Mouse (Mus musculus): ENCODE measurements at regions not wholly inside any gene's neighbourhood (a gene's known extent, or its start where the extent isn't known, plus 50 kb on each side); places are given as distances from the start of the nearest gene placed in this dataset.

DNA sequence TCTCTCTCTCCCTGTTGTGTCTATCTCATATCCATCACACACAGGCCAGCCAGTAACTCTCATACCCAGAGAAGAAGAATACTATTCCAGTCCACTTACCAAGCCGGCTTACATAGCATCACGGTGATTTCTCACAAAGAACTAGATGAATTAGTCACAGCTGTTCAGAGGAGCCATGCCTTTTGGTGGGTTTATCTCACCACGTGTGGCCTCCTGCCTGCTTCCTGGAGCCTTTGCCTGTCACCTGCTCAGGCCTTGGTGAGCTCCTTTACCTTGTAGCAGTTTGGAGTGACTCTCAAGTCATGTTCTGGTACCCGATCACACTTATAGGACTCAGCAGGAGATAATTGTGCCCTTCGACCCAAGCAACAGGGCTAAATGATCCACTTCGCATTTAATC is 331.2 kb upstream of the Prickle1 start:
- H3K4me1 ChIP-seq (ENCODE audit: control insufficient read depth, insufficient read depth, low read length) = no peaks in the 10 kb centered on the region
- no peaks in the 10 kb centered on the region for H3K27me3 ChIP-seq (ENCODE audit: control insufficient read depth, insufficient read depth, low read length, poor library complexity, severe bottlenecking)
- H3K36me3 ChIP-seq (ENCODE audit: control insufficient read depth, insufficient read depth, low read length, poor library complexity, severe bottlenecking) = no peaks in the 10 kb centered on the region
- no peak overlapping the region for H3K4me3 ChIP-seq (ENCODE audit: low read depth, low read length)
- TF ChIP-seq CTCF (IDR thresholded peaks at IDR 0.05; ENCODE audit: low read depth, low read length) = no peak
- no peak for TF ChIP-seq EP300 (IDR thresholded peaks at IDR 0.05; ENCODE audit: insufficient read depth, low read depth, low read length)
- TF ChIP-seq POLR2A (IDR thresholded peaks at IDR 0.05; ENCODE audit: insufficient read depth, low read length) = no peak
- no peaks in the 10 kb centered on the region for H3K9me3 ChIP-seq (replicated peaks; ENCODE audit: control insufficient read depth, insufficient read depth, low read length, poor library complexity, severe bottlenecking)
- no peak overlapping the region for H3K27ac ChIP-seq (ENCODE audit: insufficient read depth, low read length)
- no peak overlapping the region for H3K9ac ChIP-seq (ENCODE audit: low read depth, poor library complexity, severe bottlenecking)

DNA sequence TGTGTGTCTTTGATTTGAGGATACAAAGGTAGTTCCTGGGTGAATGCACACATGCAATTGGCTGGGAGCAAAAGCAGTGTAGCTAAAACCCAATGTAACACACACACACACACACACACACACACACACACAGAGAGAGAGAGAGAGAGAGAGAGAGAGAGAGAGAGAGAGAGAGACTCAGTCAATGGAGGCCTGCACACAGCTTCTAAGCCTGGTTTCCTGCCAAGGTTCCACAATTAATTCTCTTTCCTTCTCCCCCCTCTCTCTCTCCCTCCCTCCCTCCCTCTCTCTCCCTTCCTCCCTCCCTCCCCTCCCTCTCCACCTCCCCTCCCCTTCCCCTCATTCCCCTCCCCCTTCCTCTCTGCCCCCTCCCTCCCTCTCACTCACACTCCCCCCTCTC is 330.6 kb upstream of the Prickle1 start:
- TF ChIP-seq POLR2A (IDR thresholded peaks at IDR 0.05; ENCODE audit: insufficient read depth, low read length) = no peak
- Histone ChIP-seq H3K27me3 (ENCODE audit: control insufficient read depth, insufficient read depth, low read length, poor library complexity, severe bottlenecking) (no peaks in the 10 kb centered on the region), H3K4me1 (ENCODE audit: control insufficient read depth, insufficient read depth, low read length) (no peaks in the 10 kb centered on the region), H3K9me3 (replicated peaks; ENCODE audit: control insufficient read depth, insufficient read depth, low read length, poor library complexity, severe bottlenecking) (no peaks in the 10 kb centered on the region), H3K36me3 (ENCODE audit: control insufficient read depth, insufficient read depth, low read length, poor library complexity, severe bottlenecking) (no peaks in the 10 kb centered on the region), H3K9ac (ENCODE audit: low read depth, poor library complexity, severe bottlenecking) (no peak overlapping the region), H3K27ac (ENCODE audit: insufficient read depth, low read length) (no peak overlapping the region), H3K4me3 (ENCODE audit: low read depth, low read length) (no peak overlapping the region)

DNA sequence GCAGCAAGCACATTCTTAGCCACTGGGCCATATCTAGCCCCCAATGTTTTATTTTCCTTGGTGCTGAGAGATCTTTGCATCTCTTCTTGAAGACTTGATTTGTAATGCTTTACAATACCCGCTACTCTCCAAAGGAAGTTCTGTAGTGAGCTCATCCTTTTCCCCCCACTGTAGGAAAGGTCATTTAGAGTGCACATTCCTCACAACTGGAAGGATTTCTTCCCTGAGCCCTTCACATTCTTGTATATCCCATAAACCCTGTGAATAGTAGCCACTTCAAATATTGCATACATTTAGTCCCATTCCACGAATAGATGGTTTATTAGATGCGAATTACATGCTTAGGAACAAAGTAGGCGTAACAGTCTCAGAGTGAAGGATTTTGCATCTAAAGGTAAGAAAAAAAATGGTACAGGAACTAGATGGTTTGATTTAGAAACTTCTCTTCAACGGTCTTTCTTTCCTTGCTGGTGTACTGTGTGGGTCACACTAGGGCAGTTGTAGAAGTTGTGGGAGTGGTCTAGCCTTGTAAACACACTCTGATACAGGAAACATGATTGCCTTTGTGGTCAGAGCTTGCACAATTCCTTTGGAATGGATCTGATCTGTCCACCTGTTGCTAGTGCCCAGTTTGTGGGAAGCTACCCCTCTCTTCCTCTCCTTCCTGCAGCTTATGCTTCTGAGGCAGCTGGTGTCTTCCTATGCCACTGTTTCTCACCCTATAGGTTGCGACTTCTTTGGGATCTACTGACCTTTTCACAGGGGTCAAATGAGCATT is 326.0 kb upstream of the Prickle1 start:
- Histone ChIP-seq H3K4me3 (ENCODE audit: low read depth, low read length) (no peak overlapping the region), H3K4me1 (ENCODE audit: control insufficient read depth, insufficient read depth, low read length) (no peaks in the 10 kb centered on the region), H3K36me3 (ENCODE audit: control insufficient read depth, insufficient read depth, low read length, poor library complexity, severe bottlenecking) (no peaks in the 10 kb centered on the region), H3K9ac (ENCODE audit: low read depth, poor library complexity, severe bottlenecking) (no peak overlapping the region), H3K9me3 (replicated peaks; ENCODE audit: control insufficient read depth, insufficient read depth, low read length, poor library complexity, severe bottlenecking) (no peaks in the 10 kb centered on the region), H3K27me3 (ENCODE audit: control insufficient read depth, insufficient read depth, low read length, poor library complexity, severe bottlenecking) (no peaks in the 10 kb centered on the region), H3K27ac (ENCODE audit: insufficient read depth, low read length) (no peak overlapping the region)
- no peak for TF ChIP-seq CTCF (IDR thresholded peaks at IDR 0.05; ENCODE audit: low read depth, low read length)

DNA sequence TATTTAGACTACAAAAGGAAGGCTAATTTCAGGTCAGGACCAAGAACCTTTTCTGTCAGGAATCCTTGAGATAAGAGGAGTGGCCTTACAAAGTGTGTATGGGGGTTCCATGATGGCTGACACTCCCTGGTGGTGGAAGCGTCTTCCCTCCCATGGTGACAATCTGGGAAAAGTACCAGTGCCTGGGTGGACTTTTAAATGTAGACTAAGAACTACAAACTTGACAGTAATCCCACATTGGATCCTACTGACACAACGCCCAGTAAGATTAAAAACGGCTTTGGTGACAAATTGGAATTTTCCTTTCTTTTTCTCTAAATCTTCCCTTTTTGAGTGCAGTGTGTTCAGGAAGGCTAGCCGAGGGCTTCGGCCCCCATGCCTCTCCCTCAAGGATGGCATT is 325.3 kb upstream of the Prickle1 start:
- H3K9me3 ChIP-seq (replicated peaks; ENCODE audit: control insufficient read depth, insufficient read depth, low read length, poor library complexity, severe bottlenecking) = no peaks in the 10 kb centered on the region
- H3K27ac ChIP-seq (ENCODE audit: insufficient read depth, low read length) = no peak overlapping the region
- H3K9ac ChIP-seq (ENCODE audit: low read depth, poor library complexity, severe bottlenecking) = no peak overlapping the region
- no peaks in the 10 kb centered on the region for H3K27me3 ChIP-seq (ENCODE audit: control insufficient read depth, insufficient read depth, low read length, poor library complexity, severe bottlenecking)
- no peaks in the 10 kb centered on the region for H3K4me1 ChIP-seq (ENCODE audit: control insufficient read depth, insufficient read depth, low read length)
- H3K4me3 ChIP-seq (ENCODE audit: low read depth, low read length) = no peak overlapping the region
- no peaks in the 10 kb centered on the region for H3K36me3 ChIP-seq (ENCODE audit: control insufficient read depth, insufficient read depth, low read length, poor library complexity, severe bottlenecking)
- TF ChIP-seq POLR2A (IDR thresholded peaks at IDR 0.05; ENCODE audit: insufficient read depth, low read length) (no peak), EP300 (IDR thresholded peaks at IDR 0.05; ENCODE audit: insufficient read depth, low read depth, low read length) (no peak), CTCF (IDR thresholded peaks at IDR 0.05; ENCODE audit: low read depth, low read length) (no peak)

DNA sequence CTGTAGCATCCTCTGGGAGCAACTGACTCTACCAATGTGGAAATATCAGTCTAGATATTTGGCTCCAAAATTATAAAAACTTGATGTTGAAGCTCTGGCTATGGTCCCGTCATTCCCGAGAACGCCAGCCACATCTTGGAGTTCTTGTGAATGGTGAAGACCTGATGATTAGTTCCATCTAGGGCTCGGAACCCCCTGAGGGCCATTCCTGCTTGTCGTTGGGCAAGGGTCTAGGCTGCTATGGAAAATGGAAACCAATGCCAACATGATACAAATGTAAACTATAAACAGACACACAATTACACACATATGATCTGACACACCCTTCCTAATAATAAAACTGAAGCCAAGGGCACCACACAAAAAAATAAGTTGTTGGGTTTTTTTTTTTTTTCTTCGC is 323.9 kb upstream of the Prickle1 start:
- Histone ChIP-seq H3K27ac (ENCODE audit: insufficient read depth, low read length) (no peak overlapping the region), H3K36me3 (ENCODE audit: control insufficient read depth, insufficient read depth, low read length, poor library complexity, severe bottlenecking) (no peaks in the 10 kb centered on the region), H3K9ac (ENCODE audit: low read depth, poor library complexity, severe bottlenecking) (no peak overlapping the region), H3K9me3 (replicated peaks; ENCODE audit: control insufficient read depth, insufficient read depth, low read length, poor library complexity, severe bottlenecking) (no peaks in the 10 kb centered on the region), H3K27me3 (ENCODE audit: control insufficient read depth, insufficient read depth, low read length, poor library complexity, severe bottlenecking) (no peaks in the 10 kb centered on the region), H3K4me3 (ENCODE audit: low read depth, low read length) (no peak overlapping the region), H3K4me1 (ENCODE audit: control insufficient read depth, insufficient read depth, low read length) (no peaks in the 10 kb centered on the region)
- TF ChIP-seq CTCF (IDR thresholded peaks at IDR 0.05; ENCODE audit: low read depth, low read length) (no peak), EP300 (IDR thresholded peaks at IDR 0.05; ENCODE audit: insufficient read depth, low read depth, low read length) (no peak), POLR2A (IDR thresholded peaks at IDR 0.05; ENCODE audit: insufficient read depth, low read length) (no peak)

DNA sequence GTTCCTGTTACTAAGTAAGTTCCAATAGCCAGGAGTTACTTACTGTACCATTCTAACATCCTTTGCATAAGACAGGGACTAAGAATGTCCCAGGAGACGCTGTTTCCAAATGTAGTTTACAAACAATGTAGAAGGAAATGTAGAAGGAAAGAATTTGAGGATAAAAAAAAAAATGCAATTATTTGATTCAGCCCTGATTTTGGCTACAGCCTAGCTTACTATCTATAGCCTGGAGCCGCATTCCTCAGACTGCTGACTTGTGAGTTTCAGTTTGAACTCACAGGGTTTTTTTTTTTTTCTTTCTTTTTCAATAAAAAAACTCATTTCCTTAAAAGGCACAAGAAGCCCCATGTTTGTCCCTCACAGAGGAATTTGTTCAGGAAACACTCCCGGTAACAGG is 321.2 kb upstream of the Prickle1 start:
- TF ChIP-seq POLR2A (IDR thresholded peaks at IDR 0.05; ENCODE audit: insufficient read depth, low read length) = no peak
- TF ChIP-seq CTCF (IDR thresholded peaks at IDR 0.05; ENCODE audit: low read depth, low read length) = no peak
- TF ChIP-seq EP300 (IDR thresholded peaks at IDR 0.05; ENCODE audit: insufficient read depth, low read depth, low read length) = no peak
- Histone ChIP-seq H3K27ac (ENCODE audit: insufficient read depth, low read length) (no peak overlapping the region), H3K27me3 (ENCODE audit: control insufficient read depth, insufficient read depth, low read length, poor library complexity, severe bottlenecking) (no peaks in the 10 kb centered on the region), H3K9me3 (replicated peaks; ENCODE audit: control insufficient read depth, insufficient read depth, low read length, poor library complexity, severe bottlenecking) (no peaks in the 10 kb centered on the region), H3K4me3 (ENCODE audit: low read depth, low read length) (no peak overlapping the region), H3K36me3 (ENCODE audit: control insufficient read depth, insufficient read depth, low read length, poor library complexity, severe bottlenecking) (no peaks in the 10 kb centered on the region), H3K9ac (ENCODE audit: low read depth, poor library complexity, severe bottlenecking) (no peak overlapping the region), H3K4me1 (ENCODE audit: control insufficient read depth, insufficient read depth, low read length) (no peaks in the 10 kb centered on the region)
